Mouse (Mus musculus) heart, embryonic 11.5 days (tissue): ENCODE data around the gene Nek1. TPM values are rescaled to one million over a fixed set of nuclear protein-coding genes. Genes with fewer than 3 reads are reported as not detected.
A peak's percentile ranks its signal among the peaks of the same experiment; 100 is the strongest.

Experiments
- ATAC-seq: fragments of 200-750 bp; cut with Nextera tagmentation; replicated peaks from 2 replicates; pipeline ENCODE4 v1.8.0; 2017; ENCODE audit warnings: moderate library complexity; ENCODE audit not compliant: insufficient number of reproducible peaks, low FRiP score, low TSS enrichment
- H3K27ac ChIP-seq: fragments of 300-500 bp; sonication (generic); 2 replicates; pipeline ENCODE4 v1.5.1; 2014; ENCODE audit warnings: mild to moderate bottlenecking, low read depth, low read length
- H3K27me3 ChIP-seq: fragments of 300-500 bp; sonication (generic); 2 replicates; pipeline ENCODE4 v1.6.1; 2014; ENCODE audit warnings: mild to moderate bottlenecking, low read length, mixed read lengths; ENCODE audit not compliant: control insufficient read depth, insufficient read depth
- H3K36me3 ChIP-seq: fragments of 300-500 bp; sonication (generic); 2 replicates; pipeline ENCODE4 v1.6.1; 2014; ENCODE audit warnings: mild to moderate bottlenecking, low read length, moderate library complexity, mixed read lengths; ENCODE audit not compliant: control insufficient read depth, insufficient read depth
- H3K4me1 ChIP-seq: fragments of 300-500 bp; sonication (generic); 2 replicates; pipeline ENCODE4 v1.6.1; 2014; ENCODE audit warnings: low read length; ENCODE audit not compliant: control insufficient read depth, insufficient read depth
- H3K4me2 ChIP-seq: fragments of 300-500 bp; sonication (generic); 2 replicates; pipeline ENCODE4 v1.6.1; 2014; ENCODE audit warnings: mild to moderate bottlenecking, moderate library complexity
- H3K4me3 ChIP-seq: fragments of 300-500 bp; sonication (generic); 2 replicates; pipeline ENCODE4 v1.5.1; 2014; ENCODE audit warnings: low read depth, low read length
- H3K9ac ChIP-seq: fragments of 300-500 bp; sonication (generic); 2 replicates; pipeline ENCODE4 v1.6.1; 2014; ENCODE audit warnings: mild to moderate bottlenecking, low read depth, low read length, moderate library complexity
- H3K9me3 ChIP-seq: fragments of 300-500 bp; sonication (generic); replicated peaks from 2 replicates; pipeline ENCODE4 v1.6.1; 2016; ENCODE audit warnings: low read length; ENCODE audit not compliant: control insufficient read depth
- WGBS: fragments of 180-500 bp; shearing (Covaris S2); extraction: QIAGEN DNeasy Blood & Tissue Kit; methylation state at CpG from one replicate; pipeline ENCODE4 v1.1.7; 2014; ENCODE audit not compliant: insufficient replicate concordance; 5-methylcytosine and 5-hydroxymethylcytosine counted together
- polyA plus RNA-seq: library from polyadenylated mRNA; unstranded; fragments of >200 nt; fragmentation: Nextera tagmentation; extraction: Ambion mirVana; gene quantifications from 2 replicates; pipeline ENCODE4 v1.2.1, GENCODE M21; 2014

Nek1 gene
- 15.4 and 16.4 TPM in 2 replicates for polyA plus RNA-seq

GRCm38 (mm10) chr8:60992910-60993638 lies at the start of gene Nek1:
Nek1 (plus strand) TSS chr8:60993195.
- H3K9ac ChIP-seq: peak within 1 kb of the TSS; percentile 87
- peak within 1 kb of the TSS; percentile 73 for H3K4me2 ChIP-seq
- no peaks in the 10 kb centered on the region for H3K27me3 ChIP-seq
- H3K4me1 ChIP-seq: peaks cover 4% of the 10 kb centered on the region
- under 1% methylated on average over 57 of the region's 57 CpGs for WGBS
- H3K36me3 ChIP-seq: no peaks in the 10 kb centered on the region
- ATAC-seq: peak; percentile 95
- peak within 1 kb of the TSS; percentile 82 for H3K4me3 ChIP-seq
- H3K27ac ChIP-seq: peak within 1 kb of the TSS; percentile 93
- H3K9me3 ChIP-seq: peaks cover under 1% of the 10 kb centered on the region; the same call in 1 of the 2 replicates

- Histone ChIP-seq H3K27ac (no peak overlapping the region), H3K9ac (no peak overlapping the region), H3K4me2 (no peak overlapping the region), H3K27me3 (no peaks in the 10 kb centered on the region), H3K36me3 (no peaks in the 10 kb centered on the region), H3K9me3 (no peaks in the 10 kb centered on the region), H3K4me1 (peaks cover 13% of the 10 kb centered on the region), H3K4me3 (no peak overlapping the region)
- no peak for ATAC-seq
Measured at GRCm38 (mm10) chr8:60947503-60947902, 45.5 kb upstream of the Nek1 start.

- no peaks in the 10 kb centered on the region for H3K36me3 ChIP-seq
- H3K4me1 ChIP-seq: peaks cover 17% of the 10 kb centered on the region
- 36% methylated on average over 4 of the region's 4 CpGs for WGBS
- H3K27me3 ChIP-seq: no peaks in the 10 kb centered on the region
- H3K9ac ChIP-seq: no peak overlapping the region
- no peak overlapping the region for H3K27ac ChIP-seq
- H3K4me3 ChIP-seq: no peak overlapping the region
- peak overlapping the region; percentile 1; the same call in 1 of the 2 replicates for H3K4me2 ChIP-seq
- no peak for ATAC-seq
- H3K9me3 ChIP-seq: no peaks in the 10 kb centered on the region
Measured at GRCm38 (mm10) chr8:60949859-60950258, 43.1 kb upstream of the Nek1 start.

GRCm38 (mm10) chr8:60951271-60951670 lies 41.7 kb upstream of the Nek1 start:
- 70% methylated on average over 4 of the region's 4 CpGs for WGBS
- Histone ChIP-seq H3K4me1 (peaks cover 17% of the 10 kb centered on the region), H3K36me3 (no peaks in the 10 kb centered on the region), H3K9ac (no peak overlapping the region), H3K9me3 (no peaks in the 10 kb centered on the region), H3K4me2 (peak overlapping the region; percentile 24; the same call in 1 of the 2 replicates), H3K4me3 (no peak overlapping the region), H3K27ac (no peak overlapping the region), H3K27me3 (no peaks in the 10 kb centered on the region)
- no peak for ATAC-seq

- H3K4me3 ChIP-seq: no peak overlapping the region
- no peak for ATAC-seq
- no peaks in the 10 kb centered on the region for H3K27me3 ChIP-seq
- no peak overlapping the region for H3K4me2 ChIP-seq
- H3K27ac ChIP-seq: no peak overlapping the region
- H3K9ac ChIP-seq: no peak overlapping the region
- no peaks in the 10 kb centered on the region for H3K9me3 ChIP-seq
- H3K36me3 ChIP-seq: no peaks in the 10 kb centered on the region
- H3K4me1 ChIP-seq: peaks cover 17% of the 10 kb centered on the region
- WGBS: 95% methylated on average over 1 of the region's 1 CpGs
Measured at GRCm38 (mm10) chr8:60951757-60952156, 41.2 kb upstream of the Nek1 start.

GRCm38 (mm10) chr8:60952803-60953202 lies 40.2 kb upstream of the Nek1 start:
- peak overlapping the region; percentile 40 for H3K4me2 ChIP-seq
- no peak overlapping the region for H3K27ac ChIP-seq
- H3K36me3 ChIP-seq: no peaks in the 10 kb centered on the region
- no peak for ATAC-seq
- no peak overlapping the region for H3K4me3 ChIP-seq
- peaks cover 19% of the 10 kb centered on the region for H3K4me1 ChIP-seq
- H3K9me3 ChIP-seq: no peaks in the 10 kb centered on the region
- no peak overlapping the region for H3K9ac ChIP-seq
- WGBS: 55% methylated on average over 5 of the region's 5 CpGs
- H3K27me3 ChIP-seq: no peaks in the 10 kb centered on the region

- Histone ChIP-seq H3K27me3 (no peaks in the 10 kb centered on the region), H3K9ac (peak overlapping the region; percentile 81), H3K4me2 (peak overlapping the region; percentile 59), H3K27ac (peak overlapping the region; percentile 98), H3K4me3 (peak overlapping the region; percentile 53), H3K36me3 (no peaks in the 10 kb centered on the region), H3K9me3 (no peaks in the 10 kb centered on the region), H3K4me1 (peaks cover 19% of the 10 kb centered on the region)
- under 1% methylated on average over 15 of the region's 15 CpGs for WGBS
- peak; percentile 95 for ATAC-seq
Measured at GRCm38 (mm10) chr8:60954281-60955014, 38.5 kb upstream of the Nek1 start.

GRCm38 (mm10) chr8:60956847-60957246 lies 36.1 kb upstream of the Nek1 start:
- no peak overlapping the region for H3K4me3 ChIP-seq
- no peaks in the 10 kb centered on the region for H3K36me3 ChIP-seq
- peak overlapping the region; percentile 71; the same call in 1 of the 2 replicates for H3K27ac ChIP-seq
- H3K27me3 ChIP-seq: no peaks in the 10 kb centered on the region
- WGBS: 70% methylated on average over 7 of the region's 7 CpGs
- H3K9ac ChIP-seq: no peak overlapping the region
- no peaks in the 10 kb centered on the region for H3K9me3 ChIP-seq
- H3K4me1 ChIP-seq: peaks cover 6% of the 10 kb centered on the region; the same call in 1 of the 2 replicates
- H3K4me2 ChIP-seq: no peak overlapping the region
- peak; percentile 29; the same call in 1 of the 2 replicates for ATAC-seq
